Mouse (Mus musculus): ENCODE data around the gene A4galt. TPM values are rescaled to one million over a fixed set of nuclear protein-coding genes. Genes with fewer than 3 reads are reported as not detected.

Gene A4galt
- polyA plus RNA-seq, 2 experiments: 2.7 to 2.9 TPM

DNA sequence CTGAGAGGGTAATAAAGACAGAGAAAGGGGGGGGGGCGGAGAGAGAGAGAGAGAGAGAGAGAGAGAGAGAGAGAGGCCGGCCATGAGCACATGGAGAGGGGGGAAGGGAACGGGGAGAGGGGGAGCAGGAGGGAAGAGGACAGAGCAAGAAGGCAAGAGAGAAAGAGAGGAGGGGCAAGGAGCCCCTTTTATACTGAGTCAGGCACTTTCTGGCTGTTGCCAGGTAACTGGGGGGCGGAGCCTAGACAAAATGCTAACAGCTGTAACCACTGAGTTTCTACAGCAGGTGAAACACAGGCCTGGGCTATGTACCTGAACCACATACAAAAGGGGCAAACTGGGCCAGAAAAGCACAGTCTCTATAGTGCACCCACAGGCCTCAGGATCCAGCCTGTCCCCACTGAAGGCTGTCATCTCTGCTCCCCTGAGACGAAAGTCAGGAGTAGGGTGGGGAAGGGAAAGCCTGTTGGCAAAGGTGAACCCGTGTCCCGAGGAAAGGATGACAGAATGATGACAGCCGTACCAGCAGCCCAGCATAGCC lies 45.3 kb upstream of the A4galt start:
- no peak overlapping the region for H3K4me3 ChIP-seq (replicated peaks; ENCODE audit: low read length)
- 52% methylated on average over 8 of the region's 8 CpGs for WGBS
- peak; percentile 23 for DNase-seq (ENCODE audit: low spot score)
- H3K9ac ChIP-seq (ENCODE audit: low read depth, low read length, severe bottlenecking): no peak overlapping the region
- H3K4me2 ChIP-seq (replicated peaks; ENCODE audit: low read depth, low read length, severe bottlenecking): no peak overlapping the region
- no peaks in the 10 kb centered on the region for H3K27me3 ChIP-seq (ENCODE audit: control insufficient read depth, insufficient read depth, low read length)
- H3K36me3 ChIP-seq (ENCODE audit: control insufficient read depth, insufficient read depth, low read length): peaks cover 30% of the 10 kb centered on the region
- no peak for TF ChIP-seq POLR2A (IDR thresholded peaks at IDR 0.05; ENCODE audit: borderline replicate concordance, extremely low read depth, insufficient read depth, insufficient read length)
- no peak overlapping the region for H3K27ac ChIP-seq (replicated peaks; ENCODE audit: low read depth, low read length)
- peak; percentile 56; the same call in 1 of the 2 replicates for ATAC-seq (ENCODE audit: low FRiP score, low read depth)
- no peaks in the 10 kb centered on the region for H3K9me3 ChIP-seq (ENCODE audit: control insufficient read depth, low read length)
- H3K4me1 ChIP-seq (ENCODE audit: control insufficient read depth, insufficient read depth, low read length): peaks cover 17% of the 10 kb centered on the region

DNA sequence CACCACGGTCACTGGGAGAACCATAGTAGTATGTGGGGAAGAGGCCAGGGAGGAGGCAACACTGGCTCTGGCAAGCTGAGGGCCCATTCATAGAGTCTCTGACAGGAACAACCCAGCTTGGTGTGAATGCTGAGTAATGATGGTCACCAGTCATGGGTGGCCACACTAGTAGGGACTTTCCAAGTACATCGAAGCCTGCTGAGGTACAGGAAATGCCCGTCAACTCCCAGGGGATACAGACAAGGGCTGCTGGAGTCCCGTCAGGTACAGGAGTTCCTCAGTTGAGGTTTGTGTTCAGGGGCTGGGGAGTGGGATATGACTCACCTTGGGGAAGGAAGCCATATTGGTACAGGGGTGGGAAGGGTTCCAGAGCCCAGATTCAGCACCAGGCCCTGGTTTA lies 44.5 kb upstream of the A4galt start:
- no peak overlapping the region for H3K9ac ChIP-seq (ENCODE audit: low read depth, low read length, severe bottlenecking)
- DNase-seq (ENCODE audit: low spot score) (no peak), ATAC-seq (ENCODE audit: low FRiP score, low read depth) (no peak)
- H3K9me3 ChIP-seq (ENCODE audit: control insufficient read depth, low read length): no peaks in the 10 kb centered on the region
- no peak overlapping the region for H3K4me2 ChIP-seq (replicated peaks; ENCODE audit: low read depth, low read length, severe bottlenecking)
- peaks cover 17% of the 10 kb centered on the region for H3K4me1 ChIP-seq (ENCODE audit: control insufficient read depth, insufficient read depth, low read length)
- H3K36me3 ChIP-seq (ENCODE audit: control insufficient read depth, insufficient read depth, low read length): peaks cover 29% of the 10 kb centered on the region
- TF ChIP-seq POLR2A (IDR thresholded peaks at IDR 0.05; ENCODE audit: borderline replicate concordance, extremely low read depth, insufficient read depth, insufficient read length): no peak
- no peaks in the 10 kb centered on the region for H3K27me3 ChIP-seq (ENCODE audit: control insufficient read depth, insufficient read depth, low read length)
- WGBS: 89% methylated on average over 4 of the region's 4 CpGs
- no peak overlapping the region for H3K4me3 ChIP-seq (replicated peaks; ENCODE audit: low read length)
- no peak overlapping the region for H3K27ac ChIP-seq (replicated peaks; ENCODE audit: low read depth, low read length)

DNA sequence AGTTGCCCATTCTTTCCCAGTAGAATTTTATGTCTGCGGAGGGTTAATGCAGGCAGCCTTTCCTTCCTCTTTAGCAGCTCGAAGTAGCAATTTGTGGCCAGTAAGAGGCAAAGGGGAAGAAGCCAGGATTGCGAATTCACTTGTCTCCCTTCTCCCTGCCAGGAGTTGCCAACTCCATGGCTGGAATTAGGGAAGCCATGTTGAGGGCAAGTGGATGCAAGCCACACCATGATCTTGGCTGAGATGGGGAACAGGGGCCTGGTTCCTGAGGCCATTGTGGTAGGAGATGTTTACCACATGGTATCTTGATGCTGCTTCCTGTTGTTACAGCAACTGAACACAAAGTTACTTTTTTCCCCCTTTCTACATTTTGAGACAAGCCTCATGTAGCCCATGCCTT lies 43.4 kb upstream of the A4galt start:
- TF ChIP-seq POLR2A (IDR thresholded peaks at IDR 0.05; ENCODE audit: borderline replicate concordance, extremely low read depth, insufficient read depth, insufficient read length): no peak
- Histone ChIP-seq H3K27ac (replicated peaks; ENCODE audit: low read depth, low read length) (no peak overlapping the region; the same call in 1 of the 2 replicates), H3K36me3 (ENCODE audit: control insufficient read depth, insufficient read depth, low read length) (peaks cover 20% of the 10 kb centered on the region), H3K4me3 (replicated peaks; ENCODE audit: low read length) (no peak overlapping the region), H3K27me3 (ENCODE audit: control insufficient read depth, insufficient read depth, low read length) (no peaks in the 10 kb centered on the region), H3K9me3 (ENCODE audit: control insufficient read depth, low read length) (no peaks in the 10 kb centered on the region), H3K4me2 (replicated peaks; ENCODE audit: low read depth, low read length, severe bottlenecking) (no peak overlapping the region), H3K4me1 (ENCODE audit: control insufficient read depth, insufficient read depth, low read length) (peaks cover 17% of the 10 kb centered on the region), H3K9ac (ENCODE audit: low read depth, low read length, severe bottlenecking) (no peak overlapping the region)
- DNase-seq (ENCODE audit: low spot score) (no peak), ATAC-seq (ENCODE audit: low FRiP score, low read depth) (no peak)
- 78% methylated on average over 3 of the region's 3 CpGs for WGBS

DNA sequence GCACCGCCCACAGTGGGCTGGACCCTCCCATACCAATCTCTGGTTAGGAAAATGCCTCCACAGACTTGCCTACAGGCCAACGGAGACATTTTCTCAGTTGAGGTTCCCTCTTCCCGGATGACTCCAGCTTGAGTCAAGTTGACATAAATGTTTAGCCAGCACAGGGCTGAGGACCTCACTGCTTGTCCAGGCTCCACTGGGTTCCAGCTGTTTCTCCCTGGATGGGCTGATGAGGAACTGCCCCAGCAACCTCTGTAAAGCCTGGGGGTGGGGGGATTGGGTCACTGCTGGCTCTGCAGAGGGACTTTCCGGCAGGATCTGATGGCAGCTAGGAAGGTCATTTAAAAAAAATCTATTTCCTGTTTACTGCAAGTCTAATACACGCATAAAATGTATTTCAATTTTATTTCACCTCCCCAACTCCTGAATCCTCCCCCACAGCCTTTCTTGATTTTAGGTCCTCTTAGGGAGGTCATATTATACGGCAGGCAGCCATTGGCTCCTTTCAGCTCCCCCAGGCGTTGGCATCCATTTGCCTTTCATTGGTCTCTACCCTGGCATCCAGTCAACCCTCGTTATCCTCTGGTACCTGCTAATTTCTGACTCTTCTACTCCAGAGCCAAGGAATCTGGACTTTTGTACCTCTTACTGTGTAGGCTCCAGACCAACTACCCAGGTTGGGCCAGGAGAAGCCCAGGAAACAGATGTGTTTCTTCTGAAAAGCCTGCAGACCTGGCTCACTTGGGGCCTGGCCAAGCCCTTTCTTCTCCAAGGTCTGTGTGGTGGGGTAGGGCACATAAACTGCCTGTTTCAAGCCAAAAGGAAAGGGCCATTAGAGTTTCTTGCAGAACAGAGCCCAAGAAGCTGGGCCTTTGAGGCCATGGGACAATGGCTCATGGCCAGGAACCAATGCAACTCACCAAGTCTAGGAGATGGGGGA lies 42.4 kb upstream of the A4galt start:
- no peak overlapping the region; the same call in 1 of the 2 replicates for H3K27ac ChIP-seq (replicated peaks; ENCODE audit: low read depth, low read length)
- H3K36me3 ChIP-seq (ENCODE audit: control insufficient read depth, insufficient read depth, low read length): peaks cover 11% of the 10 kb centered on the region; the same call in 1 of the 2 replicates
- H3K9me3 ChIP-seq (ENCODE audit: control insufficient read depth, low read length): no peaks in the 10 kb centered on the region
- DNase-seq (ENCODE audit: low spot score): peak; percentile 67
- no peaks in the 10 kb centered on the region for H3K27me3 ChIP-seq (ENCODE audit: control insufficient read depth, insufficient read depth, low read length)
- peaks cover 17% of the 10 kb centered on the region for H3K4me1 ChIP-seq (ENCODE audit: control insufficient read depth, insufficient read depth, low read length)
- TF ChIP-seq POLR2A (IDR thresholded peaks at IDR 0.05; ENCODE audit: borderline replicate concordance, extremely low read depth, insufficient read depth, insufficient read length): no peak
- H3K4me3 ChIP-seq (replicated peaks; ENCODE audit: low read length): no peak overlapping the region
- H3K9ac ChIP-seq (ENCODE audit: low read depth, low read length, severe bottlenecking): no peak overlapping the region
- H3K4me2 ChIP-seq (replicated peaks; ENCODE audit: low read depth, low read length, severe bottlenecking): no peak overlapping the region
- 62% methylated on average over 8 of the region's 8 CpGs for WGBS
- peak; percentile 40; the same call in 1 of the 2 replicates for ATAC-seq (ENCODE audit: low FRiP score, low read depth)

DNA sequence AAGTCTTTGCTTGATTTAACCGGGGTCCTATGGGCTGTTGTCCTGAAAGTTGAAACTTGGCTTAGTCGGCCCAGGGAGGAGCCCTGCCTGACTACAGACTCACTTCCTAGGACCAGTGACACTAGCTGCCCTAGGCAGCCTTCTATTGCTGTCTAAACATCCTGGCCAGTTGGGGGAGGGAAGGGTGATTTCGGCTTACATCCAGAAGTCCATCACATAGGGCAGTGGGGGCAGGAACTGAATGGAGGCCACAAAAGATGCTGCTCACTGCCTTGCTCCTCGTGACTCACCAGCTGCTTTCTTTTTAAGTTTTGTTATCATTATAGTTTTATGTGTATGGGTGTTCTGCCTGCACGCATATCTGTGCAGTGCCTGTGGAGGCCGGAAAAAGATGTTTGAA lies 41.6 kb upstream of the A4galt start:
- no peak for DNase-seq (ENCODE audit: low spot score)
- Histone ChIP-seq H3K4me2 (replicated peaks; ENCODE audit: low read depth, low read length, severe bottlenecking) (no peak overlapping the region), H3K9me3 (ENCODE audit: control insufficient read depth, low read length) (no peaks in the 10 kb centered on the region), H3K4me1 (ENCODE audit: control insufficient read depth, insufficient read depth, low read length) (peaks cover 17% of the 10 kb centered on the region), H3K27me3 (ENCODE audit: control insufficient read depth, insufficient read depth, low read length) (no peaks in the 10 kb centered on the region), H3K27ac (replicated peaks; ENCODE audit: low read depth, low read length) (no peak overlapping the region), H3K36me3 (ENCODE audit: control insufficient read depth, insufficient read depth, low read length) (peaks cover 5% of the 10 kb centered on the region; the same call in 1 of the 2 replicates), H3K9ac (ENCODE audit: low read depth, low read length, severe bottlenecking) (no peak overlapping the region), H3K4me3 (replicated peaks; ENCODE audit: low read length) (no peak overlapping the region)
- WGBS: 71% methylated on average over 6 of the region's 6 CpGs
- no peak for ATAC-seq (ENCODE audit: low FRiP score, low read depth)
- no peak for TF ChIP-seq POLR2A (IDR thresholded peaks at IDR 0.05; ENCODE audit: borderline replicate concordance, extremely low read depth, insufficient read depth, insufficient read length)
